ENCODE assay signal across 8 mouse cellular contexts in genomic region chr2:132970772-132971173, GRCm38 (mm10). TPM values are rescaled to one million over a fixed set of nuclear protein-coding genes. Genes with fewer than 3 reads are reported as not detected.
DNase-seq lines count a peak whose midpoint lies in the region; ATAC-seq and TF ChIP-seq lines count a peak whose summit lies in the region.

No protein-coding gene starts in this region.

- peak; percentile 65 for TF ChIP-seq CTCF in lung, postnatal 0 days (IDR thresholded peaks at IDR 0.05)

- H3K27ac ChIP-seq in lung, postnatal 0 days (ENCODE audit: low read length) = no peak overlapping the region

- no peak overlapping the region for H3K9ac ChIP-seq in lung, postnatal 0 days (replicated peaks; ENCODE audit: low read depth)

- WGBS in lung, postnatal 0 days = 21% methylated on average over 4 of the region's 4 CpGs

- DNase-seq in frontal cortex, adult 2 months (ENCODE audit: extremely low spot score in 1 of 2, low spot score in 1 of 2) = peak; percentile 2 to 55
- DNase-seq in frontal cortex, postnatal 25 days (ENCODE audit: low spot score in 2 of 2) = no peak
- DNase-seq in A20 (ENCODE audit: low read depth, low spot score) = peak; percentile 40
- peak; percentile 25 for DNase-seq in c-Kit-positive CD71-negative TER-119-negative erythroid progenitor cells, embryonic 14.5 days (ENCODE audit: low read depth)
- peak; percentile 78 for DNase-seq in lung, postnatal 0 days (ENCODE audit: low spot score)
- DNase-seq in urinary bladder, postnatal 36 days (ENCODE audit: low spot score in 2 of 2) = no peak
- no peak for DNase-seq in right cerebral cortex, postnatal 36 days (ENCODE audit: low spot score in 2 of 2)

- no peaks in the 10 kb centered on the region for H3K4me1 ChIP-seq in lung, postnatal 0 days (ENCODE audit: insufficient read depth, low read depth, low read length)

- H3K9me3 ChIP-seq in lung, postnatal 0 days (ENCODE audit: low read length) = no peaks in the 10 kb centered on the region

- H3K36me3 ChIP-seq in lung, postnatal 0 days (ENCODE audit: insufficient read depth, low read length) = no peaks in the 10 kb centered on the region

- peak; percentile 71 to 76 for ATAC-seq in hematopoietic stem cell, adult 5-6 weeks (replicated peaks in 1 of 2; ENCODE audit: insufficient read depth in 1 of 2, low FRiP score in 2 of 2, low TSS enrichment in 1 of 2, low read depth in 1 of 2, poor library complexity in 2 of 2, severe bottlenecking in 2 of 2)
- peak; percentile 38 for ATAC-seq in lung, postnatal 0 days

- H3K27me3 ChIP-seq in lung, postnatal 0 days (replicated peaks; ENCODE audit: insufficient read depth, low read length) = no peaks in the 10 kb centered on the region

- no peak for TF ChIP-seq EP300 in lung, postnatal 0 days (IDR thresholded peaks at IDR 0.05)

- no peak overlapping the region for H3K4me3 ChIP-seq in lung, postnatal 0 days (ENCODE audit: low read depth, low read length)

- H3K4me2 ChIP-seq in lung, postnatal 0 days (replicated peaks; ENCODE audit: low read depth, low read length) = no peak overlapping the region

RNA-seq across cellular contexts. Expression of gene Fermt1, which starts 25.1 kb away (rescaled TPM):
- 0.04 TPM in 1 of 2 replicates, not detected in the other for polyA plus RNA-seq in frontal cortex, adult 2 months (2012; rRNA removed)
- not detected in 2 replicates for total RNA-seq in hematopoietic stem cell, adult 5-6 weeks (2017)
- polyA plus RNA-seq in lung, postnatal 0 days (2015; fragmentation: Nextera tagmentation; extraction: Ambion mirVana) = 1.5 and 3.1 TPM in 2 replicates

Comparison
In these comparisons a context has a peak if more than half of its experiments do, and no peak if none do; other contexts are left out.
1. DNase-seq: peak in frontal cortex, adult 2 months (2 of 2), A20 (single experiment), c-Kit-positive CD71-negative TER-119-negative erythroid progenitor cells, embryonic 14.5 days (single experiment) and lung, postnatal 0 days (single experiment); none in frontal cortex, postnatal 25 days (0 of 2), urinary bladder, postnatal 36 days (0 of 2) and right cerebral cortex, postnatal 36 days (0 of 2).